Mouse (Mus musculus) liver, embryonic 14.5 days (tissue): ENCODE results near the gene Pigk.

Experiments used
- CTCF ChIP-seq: IDR thresholded peaks from 2 replicates; pipeline ENCODE4 v1.5.1; 2016; ENCODE audit warnings: antibody characterized with exemption, low read depth, control low read depth
- EP300 ChIP-seq: IDR thresholded peaks from 2 replicates; pipeline ENCODE4 v1.6.1; 2016; ENCODE audit warnings: antibody characterized with exemption, low read depth

- TF ChIP-seq CTCF (no peak), EP300 (no peak)
These were observed 236.4 kb downstream of the Pigk start for GRCm38 (mm10) chr3:152950299-152950698.
